Mouse (Mus musculus): ENCODE results near the gene Tspan18.

DNA sequence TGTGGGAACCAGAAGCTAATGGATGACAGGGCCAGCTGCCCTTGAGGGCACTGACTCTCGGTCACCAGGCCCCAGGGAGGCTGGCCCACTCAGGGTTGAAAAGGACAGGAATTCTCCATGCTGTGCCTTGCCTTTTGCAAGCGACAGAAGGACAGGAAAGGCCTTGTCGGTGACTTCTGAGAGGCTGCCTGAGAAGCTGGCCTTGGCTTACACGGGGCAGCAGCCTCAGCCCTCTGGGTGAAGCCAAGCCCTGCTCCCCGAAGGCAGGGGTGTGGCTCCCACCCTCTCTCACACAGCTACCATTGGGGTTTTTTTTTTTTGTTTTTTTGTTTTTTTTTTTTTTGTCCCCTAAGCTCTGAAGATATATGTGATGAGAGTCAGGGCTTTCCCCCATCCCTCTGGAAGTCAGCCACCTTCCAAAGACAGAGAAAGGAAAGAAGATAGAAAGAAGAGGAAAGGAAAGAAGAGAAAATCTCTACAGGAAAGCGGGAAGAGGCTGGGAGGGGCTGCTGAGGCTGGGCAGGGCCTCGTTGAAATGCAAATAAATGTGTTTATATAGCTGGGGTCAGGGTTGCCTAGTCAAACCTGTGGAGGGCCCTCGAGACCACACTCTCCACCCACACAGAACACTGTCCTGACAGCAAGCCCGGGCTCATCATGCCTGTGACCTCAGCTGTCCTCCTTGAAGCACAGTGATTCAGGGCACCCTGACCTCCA is 143.4 kb downstream of the Tspan18 start:
- TF ChIP-seq POLR2A (IDR thresholded peaks at IDR 0.05; ENCODE audit: borderline replicate concordance, extremely low read depth, low read depth, low read length), result no peak
- TF ChIP-seq CTCF (IDR thresholded peaks at IDR 0.05; ENCODE audit: insufficient read depth, low read length), result no peak

All from lung, adult 2 months (tissue).